Mouse (Mus musculus) limb, embryonic 10.5 days (tissue): Measurements from ENCODE around the gene Nek7. TPM values are rescaled to one million over a fixed set of nuclear protein-coding genes. Genes with fewer than 3 reads are reported as not detected.

Experiments used
- DNase-seq: peaks from one replicate; pipeline ENCODE4 v3.0.0-alpha.2; 2017; ENCODE audit warnings: low spot score
- H3K27ac ChIP-seq: fragments of 300-500 bp; sonication (generic); 2 replicates; pipeline ENCODE4 v1.5.1; 2016; ENCODE audit warnings: mild to moderate bottlenecking
- H3K27me3 ChIP-seq: fragments of 300-500 bp; sonication (generic); 2 replicates; pipeline ENCODE4 v1.6.1; 2016; ENCODE audit warnings: low read depth, mild to moderate bottlenecking; ENCODE audit not compliant: poor library complexity, severe bottlenecking
- H3K36me3 ChIP-seq: fragments of 300-500 bp; sonication (generic); 2 replicates; pipeline ENCODE4 v1.6.1; 2016; ENCODE audit warnings: mild to moderate bottlenecking, moderate library complexity
- H3K4me1 ChIP-seq: fragments of 300-500 bp; sonication (generic); 2 replicates; pipeline ENCODE4 v1.6.1; 2016
- H3K4me3 ChIP-seq: fragments of 300-500 bp; sonication (generic); 2 replicates; pipeline ENCODE4 v1.5.1; 2016; ENCODE audit warnings: mild to moderate bottlenecking, moderate library complexity
- H3K9me3 ChIP-seq: fragments of 300-500 bp; sonication (generic); replicated peaks from 2 replicates; pipeline ENCODE4 v1.6.1; 2016; ENCODE audit warnings: mild to moderate bottlenecking
- WGBS: fragments of 180-500 bp; shearing (Covaris S2); methylation state at CpG from one replicate; pipeline ENCODE4 v1.1.7; 2016; 5-methylcytosine and 5-hydroxymethylcytosine counted together
- polyA plus RNA-seq: library from polyadenylated mRNA; unstranded; fragments of >200 nt; fragmentation: Nextera tagmentation; extraction: Ambion mirVana; gene quantifications from 2 replicates; pipeline ENCODE4 v1.2.1, GENCODE M21; 2016

Nek7 gene
- polyA plus RNA-seq, 1 experiment from 2014 or later, result 34.7 TPM

DNA sequence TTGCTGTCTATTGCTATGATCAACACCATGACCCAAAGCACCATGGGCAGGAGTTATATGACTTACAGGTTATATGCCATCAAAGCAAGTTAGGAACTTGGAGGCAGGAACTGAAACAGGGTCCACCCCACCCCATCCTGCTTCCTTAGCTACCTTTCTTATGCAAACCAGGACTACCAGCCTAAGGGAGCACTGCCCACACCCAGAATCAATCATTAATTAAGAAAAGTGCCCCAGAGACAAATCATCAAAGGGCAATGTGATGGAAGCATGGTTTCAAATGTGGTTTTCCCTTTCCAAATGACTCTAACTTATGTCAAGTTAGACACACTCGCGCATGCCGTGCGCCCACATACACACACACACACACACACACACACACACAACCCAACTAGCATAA lies 16.0 kb downstream of the Nek7 start:
- WGBS, result 97% methylated on average over 4 of the region's 4 CpGs

DNA sequence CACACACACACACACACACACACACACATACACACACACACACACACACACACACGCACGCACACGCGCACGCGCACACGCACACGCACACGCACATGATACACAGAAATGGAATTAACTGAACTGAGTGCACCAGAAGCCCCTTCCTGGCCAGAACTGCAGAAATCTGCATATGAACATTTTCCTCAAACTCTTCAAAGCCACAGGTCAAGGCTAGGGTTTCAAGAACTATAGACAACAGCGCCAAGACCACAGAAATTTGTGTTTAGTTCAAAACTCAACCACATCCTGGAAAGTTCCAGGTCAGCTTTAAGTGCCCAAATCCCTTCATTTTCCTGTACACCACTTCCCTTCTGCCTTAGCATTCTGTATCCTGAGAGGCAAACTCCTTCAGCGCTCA lies 21.9 kb downstream of the Nek7 start:
- 98% methylated on average over 11 of the region's 11 CpGs for WGBS
- H3K36me3 ChIP-seq, result no peaks in the 10 kb centered on the region
- DNase-seq, result no peak
- H3K4me1 ChIP-seq, result peaks cover 2% of the 10 kb centered on the region; the same call in 1 of the 2 replicates
- H3K4me3 ChIP-seq, result no peak overlapping the region
- no peaks in the 10 kb centered on the region for H3K9me3 ChIP-seq
- H3K27ac ChIP-seq, result no peak overlapping the region
- H3K27me3 ChIP-seq, result no peaks in the 10 kb centered on the region

More for the DNA sequence above, 16.0 kb downstream of the Nek7 start:
- no peak overlapping the region for H3K4me3 ChIP-seq
- no peak overlapping the region for H3K27ac ChIP-seq
- peaks cover 4% of the 10 kb centered on the region; the same call in 1 of the 2 replicates for H3K4me1 ChIP-seq
- 0 out of 2 replicates have a peak, but pooled peaks cover 8% of the 10 kb centered on the region for H3K36me3 ChIP-seq
- H3K27me3 ChIP-seq, result no peaks in the 10 kb centered on the region
- DNase-seq, result no peak
- H3K9me3 ChIP-seq, result no peaks in the 10 kb centered on the region

DNA sequence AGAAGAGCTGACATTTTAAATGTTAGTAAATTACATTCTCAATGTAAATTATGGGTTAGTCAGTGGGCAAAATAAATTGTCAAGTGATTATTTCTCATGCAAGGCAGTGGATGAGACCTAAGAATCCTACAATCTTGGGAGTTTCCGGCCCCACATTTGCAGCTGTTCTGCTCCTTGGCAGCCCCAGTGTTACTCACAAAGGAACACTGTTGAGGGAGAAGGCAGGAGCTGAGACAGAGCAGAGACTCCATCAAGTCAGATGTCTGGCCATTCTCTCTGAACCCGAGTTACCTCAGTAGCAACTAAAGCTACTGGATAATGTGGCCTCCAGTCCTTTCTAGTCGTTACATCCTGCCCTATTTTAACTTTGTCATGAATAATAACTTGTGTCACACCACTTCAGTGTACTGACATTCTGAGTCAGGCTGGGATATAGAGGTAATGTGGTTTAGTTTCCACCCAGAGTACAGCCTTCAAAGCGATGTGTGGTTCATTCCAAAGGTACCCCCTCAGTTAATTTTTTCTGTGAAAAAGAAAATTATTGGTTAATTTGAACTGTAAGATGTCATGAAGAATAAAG lies 23.7 kb downstream of the Nek7 start:
- no peaks in the 10 kb centered on the region for H3K27me3 ChIP-seq

DNA sequence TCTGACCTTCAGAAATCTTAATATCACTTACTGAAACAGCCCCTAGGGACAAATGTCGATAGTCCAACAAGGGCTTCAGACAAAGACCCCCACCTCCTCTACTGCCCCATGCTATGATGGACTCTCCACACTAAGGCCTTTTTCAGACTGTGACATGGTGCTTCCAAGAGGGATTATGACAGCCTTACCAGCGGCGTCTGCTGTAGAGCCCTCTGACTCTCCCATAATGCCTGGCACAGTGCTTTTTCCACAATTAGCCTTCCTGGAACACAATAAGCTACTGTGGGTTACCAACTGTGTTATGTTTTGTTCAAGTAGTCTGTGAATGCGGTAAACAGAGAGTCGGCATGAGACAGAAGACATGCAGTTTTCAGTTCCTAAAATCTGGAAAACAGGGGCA lies 25.0 kb downstream of the Nek7 start:
- no peak overlapping the region; the same call in 1 of the 2 replicates for H3K27ac ChIP-seq
- no peaks in the 10 kb centered on the region for H3K27me3 ChIP-seq
- no peaks in the 10 kb centered on the region for H3K4me1 ChIP-seq
- no peaks in the 10 kb centered on the region for H3K9me3 ChIP-seq
- no peak for DNase-seq
- H3K4me3 ChIP-seq, result no peak overlapping the region
- 93% methylated on average over 5 of the region's 5 CpGs for WGBS
- peaks cover 10% of the 10 kb centered on the region for H3K36me3 ChIP-seq

More for the DNA sequence above, 23.7 kb downstream of the Nek7 start:
- Histone ChIP-seq H3K9me3 (no peaks in the 10 kb centered on the region), H3K27ac (no peak overlapping the region), H3K36me3 (peaks cover 7% of the 10 kb centered on the region), H3K4me3 (no peak overlapping the region), H3K4me1 (no peaks in the 10 kb centered on the region)
- DNase-seq, result no peak
- WGBS, result 77% methylated on average over 4 of the region's 4 CpGs

DNA sequence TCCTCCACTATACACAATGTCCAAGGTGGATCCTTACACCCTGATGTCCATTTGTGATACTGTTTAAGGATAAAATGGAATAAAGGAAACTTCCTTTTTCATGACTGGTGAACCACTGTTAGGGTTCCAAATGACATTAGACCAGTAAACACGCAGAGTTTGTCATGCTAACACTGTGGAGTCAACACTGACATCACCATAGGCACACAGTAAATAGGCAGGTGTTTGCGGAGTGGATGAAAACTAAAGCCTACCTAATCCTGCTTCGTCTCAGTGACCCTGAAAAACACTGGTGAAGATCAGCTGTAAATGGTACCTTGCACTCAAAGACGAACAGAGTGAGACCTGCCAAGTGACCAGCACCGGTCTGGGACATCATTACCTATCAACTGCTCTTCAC lies 26.0 kb downstream of the Nek7 start:
- Histone ChIP-seq H3K27ac (no peak overlapping the region), H3K4me3 (no peak overlapping the region), H3K4me1 (no peaks in the 10 kb centered on the region), H3K36me3 (peaks cover 10% of the 10 kb centered on the region), H3K27me3 (no peaks in the 10 kb centered on the region), H3K9me3 (no peaks in the 10 kb centered on the region)
- DNase-seq, result no peak
- WGBS, result 93% methylated on average over 5 of the region's 5 CpGs

DNA sequence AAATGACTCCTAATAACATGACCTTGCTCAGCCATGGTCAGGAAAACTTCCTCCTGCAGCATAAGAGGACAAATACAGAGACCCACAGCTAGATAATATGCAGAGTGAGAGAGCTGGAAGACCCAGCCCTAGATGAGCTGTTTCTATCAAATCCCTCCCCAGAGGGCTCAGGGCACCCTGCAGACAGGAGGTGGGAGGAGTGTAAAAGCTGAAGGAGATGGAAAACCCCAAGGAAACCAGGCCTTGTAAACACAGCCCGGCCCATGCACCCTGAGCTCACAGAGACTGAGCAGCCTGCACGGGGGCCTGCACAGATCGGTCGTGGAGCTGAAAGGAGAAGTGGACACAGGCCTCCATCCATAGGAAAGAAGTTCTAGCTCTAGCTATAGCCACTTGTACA lies 27.5 kb downstream of the Nek7 start:
- Histone ChIP-seq H3K9me3 (no peaks in the 10 kb centered on the region), H3K27me3 (no peaks in the 10 kb centered on the region), H3K36me3 (peaks cover 10% of the 10 kb centered on the region), H3K27ac (no peak overlapping the region), H3K4me3 (no peak overlapping the region), H3K4me1 (0 out of 2 replicates have a peak, but pooled peaks cover 4% of the 10 kb centered on the region)
- DNase-seq, result no peak
- WGBS, result 82% methylated on average over 4 of the region's 4 CpGs

DNA sequence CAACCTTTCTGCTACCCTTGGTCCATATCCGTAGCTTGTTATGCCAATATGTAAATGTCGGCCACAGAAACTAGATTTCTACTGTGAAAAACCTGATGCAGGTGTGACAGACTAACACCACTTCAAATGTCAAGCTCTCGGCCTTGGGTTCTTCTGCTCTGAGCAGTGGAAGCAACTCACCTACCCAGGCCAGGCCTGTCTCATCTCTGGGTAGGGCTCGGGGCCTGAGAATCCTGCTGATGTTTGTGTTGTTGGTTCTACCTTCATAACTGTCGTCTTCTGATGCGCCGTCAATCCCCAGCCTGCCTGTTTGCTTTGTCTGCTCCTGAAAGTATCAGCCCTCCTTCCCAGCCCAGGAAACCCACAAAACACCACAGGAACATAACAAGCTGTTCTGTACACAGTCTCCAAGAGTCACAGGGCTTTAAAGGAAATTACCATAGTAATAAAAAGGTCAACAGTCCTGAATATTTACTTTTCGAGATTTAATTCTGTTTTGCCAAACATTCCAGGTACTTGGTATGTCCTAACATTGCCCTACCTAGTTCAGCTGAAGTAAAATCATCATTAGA lies 29.4 kb downstream of the Nek7 start:
- no peak overlapping the region for H3K27ac ChIP-seq

DNA sequence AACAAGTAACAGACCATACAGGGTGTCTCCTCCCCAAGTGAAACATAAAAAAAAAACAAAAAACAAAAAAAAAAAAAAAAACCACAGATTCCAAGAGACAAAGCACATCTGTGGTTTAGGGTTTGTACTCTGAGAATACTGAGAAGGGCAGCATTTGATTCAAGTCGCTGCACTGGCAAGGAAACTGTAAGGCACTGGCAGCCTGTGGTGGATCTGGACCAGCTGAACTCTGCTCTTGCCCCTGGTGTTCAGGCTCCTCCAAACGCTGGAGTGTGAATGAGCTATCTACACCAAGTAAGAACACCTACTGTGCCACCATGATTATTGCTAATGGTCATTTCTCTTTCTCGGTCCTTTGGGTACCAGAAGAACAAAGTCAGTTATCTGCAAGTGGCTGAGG lies 30.8 kb downstream of the Nek7 start:
- Histone ChIP-seq H3K9me3 (no peaks in the 10 kb centered on the region), H3K4me1 (0 out of 2 replicates have a peak, but pooled peaks cover 4% of the 10 kb centered on the region), H3K27ac (no peak overlapping the region), H3K36me3 (peaks cover 12% of the 10 kb centered on the region), H3K4me3 (no peak overlapping the region), H3K27me3 (no peaks in the 10 kb centered on the region)
- 76% methylated on average over 3 of the region's 3 CpGs for WGBS
- no peak for DNase-seq

More for the DNA sequence above, 29.4 kb downstream of the Nek7 start:
- Histone ChIP-seq H3K36me3 (peaks cover 10% of the 10 kb centered on the region), H3K4me1 (0 out of 2 replicates have a peak, but pooled peaks cover 4% of the 10 kb centered on the region), H3K9me3 (no peaks in the 10 kb centered on the region), H3K27me3 (no peaks in the 10 kb centered on the region), H3K4me3 (no peak overlapping the region)
- WGBS, result 92% methylated on average over 8 of the region's 8 CpGs
- no peak for DNase-seq

DNA sequence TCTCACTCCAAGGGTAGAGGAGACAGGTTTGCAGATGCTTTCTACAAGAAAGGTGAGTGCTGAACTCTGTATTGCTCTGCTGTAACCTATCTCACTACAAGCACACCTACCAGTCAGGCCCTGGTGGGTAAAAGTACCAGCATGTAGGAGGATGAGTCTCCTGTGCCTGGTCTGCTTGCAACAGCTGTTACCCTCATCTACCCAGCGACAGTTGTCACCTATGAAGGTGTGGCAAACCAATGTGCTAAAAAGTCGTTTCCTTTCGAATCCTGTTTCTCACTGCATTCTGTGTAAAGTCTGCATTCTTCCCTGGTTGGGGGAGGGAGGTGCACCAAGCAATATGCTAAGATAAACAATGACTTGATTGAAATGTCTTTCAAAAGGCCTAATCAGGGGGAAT lies 32.1 kb downstream of the Nek7 start:
- Histone ChIP-seq H3K4me3 (no peak overlapping the region), H3K27me3 (no peaks in the 10 kb centered on the region), H3K36me3 (peaks cover 10% of the 10 kb centered on the region), H3K4me1 (0 out of 2 replicates have a peak, but pooled peaks cover 4% of the 10 kb centered on the region), H3K9me3 (no peaks in the 10 kb centered on the region), H3K27ac (no peak overlapping the region)
- 39% methylated on average over 3 of the region's 3 CpGs for WGBS
- no peak for DNase-seq

DNA sequence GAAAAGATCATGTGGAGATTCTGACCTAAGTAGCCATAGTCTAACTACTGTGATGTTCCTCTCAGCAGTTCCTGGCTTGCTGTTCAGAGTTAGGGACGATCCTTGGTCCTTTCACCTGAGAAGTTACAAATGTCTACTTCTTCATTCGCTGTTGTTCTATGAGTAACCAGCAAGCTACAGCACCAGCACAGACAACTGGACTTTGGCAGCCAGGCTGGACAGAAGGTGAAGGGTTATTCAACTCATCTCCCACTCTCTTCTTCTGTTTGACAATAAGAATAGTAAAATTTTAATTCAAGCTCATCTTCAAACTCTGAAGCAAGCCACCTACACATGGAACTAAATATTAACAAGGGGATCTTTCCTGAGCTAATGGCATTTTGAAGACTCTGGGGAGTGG lies 33.0 kb downstream of the Nek7 start:
- no peaks in the 10 kb centered on the region for H3K9me3 ChIP-seq
- H3K36me3 ChIP-seq, result peaks cover 5% of the 10 kb centered on the region; the same call in 1 of the 2 replicates
- H3K4me3 ChIP-seq, result no peak overlapping the region
- H3K4me1 ChIP-seq, result 0 out of 2 replicates have a peak, but pooled peaks cover 4% of the 10 kb centered on the region
- no peak for DNase-seq
- H3K27me3 ChIP-seq, result no peaks in the 10 kb centered on the region
- 95% methylated on average over 2 of the region's 2 CpGs for WGBS
- no peak overlapping the region for H3K27ac ChIP-seq

DNA sequence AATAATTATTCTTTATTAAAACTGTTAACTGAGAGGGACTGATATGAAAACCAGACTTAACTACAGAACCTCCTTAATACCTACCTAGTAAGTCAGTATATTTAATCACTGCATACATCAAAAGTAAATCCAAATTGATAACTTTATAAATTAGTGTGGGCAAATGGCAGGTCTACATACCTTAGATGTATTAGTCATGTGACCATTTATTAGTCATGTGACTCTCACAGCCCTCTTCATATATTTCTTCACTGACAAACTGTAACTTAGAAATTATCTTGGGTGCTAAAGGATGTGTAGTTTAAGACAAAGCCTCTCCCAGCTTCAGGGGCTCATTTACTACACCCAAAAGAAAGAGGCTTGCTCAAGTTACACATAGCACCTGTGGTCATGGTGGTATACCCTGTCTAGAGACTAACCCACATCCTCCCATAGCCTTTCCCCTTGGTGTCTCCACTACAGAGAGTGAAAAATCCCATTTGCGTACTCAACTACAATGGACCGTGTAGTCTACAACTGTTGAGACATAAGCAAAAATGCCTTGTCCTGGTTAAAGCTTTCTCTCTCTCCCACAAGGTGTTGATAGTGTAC lies 35.4 kb downstream of the Nek7 start:
- 95% methylated on average over 2 of the region's 2 CpGs for WGBS
- Histone ChIP-seq H3K9me3 (no peaks in the 10 kb centered on the region), H3K27me3 (no peaks in the 10 kb centered on the region), H3K27ac (no peak overlapping the region), H3K4me1 (0 out of 2 replicates have a peak, but pooled peaks cover 4% of the 10 kb centered on the region), H3K36me3 (0 out of 2 replicates have a peak, but pooled peaks cover 2% of the 10 kb centered on the region), H3K4me3 (no peak overlapping the region)
- no peak for DNase-seq

DNA sequence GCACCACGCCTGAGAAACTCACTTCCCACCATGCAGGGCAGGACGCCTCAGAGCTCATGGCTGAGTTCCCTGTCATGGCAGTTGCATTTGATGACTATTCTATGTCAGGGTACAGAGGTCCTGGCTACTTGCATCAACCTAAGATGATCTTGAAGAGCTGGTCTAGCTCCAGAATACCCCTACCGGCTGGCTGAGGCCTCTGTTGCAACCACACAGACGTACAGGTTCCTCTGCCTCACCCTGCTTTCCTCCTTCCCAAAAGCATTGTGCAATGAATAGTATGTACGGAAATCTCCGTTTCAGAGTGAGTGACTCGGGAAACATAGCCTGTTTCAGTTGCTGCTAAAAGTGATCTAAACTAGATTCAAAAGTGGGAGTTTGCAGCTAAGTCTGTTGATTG lies 37.7 kb downstream of the Nek7 start:
- WGBS, result 89% methylated on average over 7 of the region's 7 CpGs
- Histone ChIP-seq H3K4me3 (no peak overlapping the region), H3K36me3 (0 out of 2 replicates have a peak, but pooled peaks cover 2% of the 10 kb centered on the region), H3K4me1 (peaks cover 5% of the 10 kb centered on the region; the same call in 1 of the 2 replicates), H3K27me3 (no peaks in the 10 kb centered on the region), H3K9me3 (no peaks in the 10 kb centered on the region), H3K27ac (no peak overlapping the region)
- DNase-seq, result no peak

DNA sequence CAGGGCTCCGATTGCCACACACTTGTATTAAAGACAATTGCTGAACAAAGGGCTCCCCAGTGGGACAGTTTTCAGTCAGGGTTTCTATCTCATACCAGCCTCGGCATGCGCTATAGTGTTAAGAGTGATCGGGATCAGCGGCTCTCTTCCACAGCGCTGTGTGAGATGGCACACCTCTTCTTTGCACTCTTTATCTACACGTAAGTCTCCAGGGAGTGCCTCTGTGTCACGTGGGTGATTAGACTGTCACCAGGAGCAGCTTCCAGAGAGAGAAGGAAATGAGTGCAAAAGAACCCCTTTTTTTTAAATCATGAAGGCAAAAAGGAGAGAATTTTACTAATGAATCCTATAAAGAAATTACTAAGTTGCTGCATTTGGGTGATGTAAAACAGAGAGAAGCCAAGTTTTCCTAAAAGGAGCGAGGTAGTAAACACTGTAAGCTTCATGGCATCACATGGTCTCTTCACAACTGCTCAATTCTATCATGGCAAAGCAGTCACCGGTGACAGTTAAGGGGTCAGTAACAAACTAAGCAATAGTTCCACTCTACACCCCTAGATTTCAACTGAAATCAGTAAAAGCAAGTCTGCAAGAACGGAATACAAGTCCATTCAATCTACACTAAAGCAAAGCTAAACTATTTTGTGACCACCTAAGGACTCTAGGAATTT lies 40.0 kb downstream of the Nek7 start:
- Histone ChIP-seq H3K27me3 (no peaks in the 10 kb centered on the region), H3K9me3 (no peaks in the 10 kb centered on the region), H3K4me3 (no peak overlapping the region), H3K4me1 (peaks cover 15% of the 10 kb centered on the region), H3K36me3 (0 out of 2 replicates have a peak, but pooled peaks cover 2% of the 10 kb centered on the region), H3K27ac (no peak overlapping the region)
- 68% methylated on average over 11 of the region's 11 CpGs for WGBS
- no peak for DNase-seq
